Mouse (Mus musculus) layer of hippocampus, postnatal 36 days (tissue): ENCODE data around the gene Snx3. TPM values are rescaled to one million over a fixed set of nuclear protein-coding genes. Genes with fewer than 3 reads are reported as not detected.

Experiments
- DNase-seq, 2 experiments: peaks; one replicate each; pipeline ENCODE4 v3.0.0; 2022
- total RNA-seq, 2 experiments: library from RNA; stranded (reverse); gene quantifications; 2 replicates each; pipeline ENCODE4 v1.2.3; 2021

Snx3 gene
- total RNA-seq, 2 experiments from 2014 or later, result 204 to 217 TPM

DNA sequence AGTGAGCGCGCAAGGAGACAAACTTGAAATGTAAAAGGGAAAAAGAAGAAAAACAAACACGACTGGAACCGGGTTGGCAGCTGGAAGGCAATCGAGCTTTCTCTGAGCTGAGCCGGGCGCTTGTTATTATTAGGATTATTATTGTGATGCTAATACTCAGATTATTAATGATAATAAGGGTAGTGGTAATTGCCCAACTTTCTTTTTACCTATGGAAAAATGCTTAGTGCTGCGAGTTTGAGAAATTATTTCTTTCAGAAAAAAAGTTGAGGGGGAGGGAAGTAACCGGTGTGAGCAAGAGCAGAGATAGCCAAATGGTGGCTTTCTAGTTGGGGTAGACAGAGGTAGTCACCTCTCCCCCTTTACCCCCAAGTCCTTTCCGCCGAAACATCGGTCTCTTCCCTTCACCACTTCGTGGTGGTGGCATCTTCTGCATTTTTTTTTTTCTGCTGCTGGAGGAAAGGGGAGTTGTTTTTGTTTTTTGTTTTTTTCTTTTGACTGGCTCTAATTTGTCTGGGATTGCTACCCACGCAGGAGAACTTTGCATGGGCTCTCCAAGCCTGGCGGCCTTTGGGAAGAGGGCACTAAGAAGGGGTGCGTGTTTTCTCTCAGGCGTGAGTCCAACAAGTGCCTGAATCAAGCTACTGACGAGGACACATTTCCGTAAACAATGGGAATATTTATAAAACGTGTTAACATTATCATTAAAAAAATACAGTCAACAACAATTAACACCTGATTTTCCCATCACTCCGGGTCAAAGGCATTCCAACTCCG, 77.1 kb downstream of the Snx3 start:
- DNase-seq, result no peak

- no peak for DNase-seq
These were observed 77.8 kb downstream of the Snx3 start for GRCm38 (mm10) chr10:42579475-42580130.

GRCm38 (mm10) chr10:42580131-42580950, 78.5 kb downstream of the Snx3 start:
- no peak for DNase-seq

GRCm38 (mm10) chr10:42580951-42581277, 79.1 kb downstream of the Snx3 start:
- no peak for DNase-seq

- no peak for DNase-seq
These were observed 80.1 kb downstream of the Snx3 start for GRCm38 (mm10) chr10:42581694-42582565.

DNA sequence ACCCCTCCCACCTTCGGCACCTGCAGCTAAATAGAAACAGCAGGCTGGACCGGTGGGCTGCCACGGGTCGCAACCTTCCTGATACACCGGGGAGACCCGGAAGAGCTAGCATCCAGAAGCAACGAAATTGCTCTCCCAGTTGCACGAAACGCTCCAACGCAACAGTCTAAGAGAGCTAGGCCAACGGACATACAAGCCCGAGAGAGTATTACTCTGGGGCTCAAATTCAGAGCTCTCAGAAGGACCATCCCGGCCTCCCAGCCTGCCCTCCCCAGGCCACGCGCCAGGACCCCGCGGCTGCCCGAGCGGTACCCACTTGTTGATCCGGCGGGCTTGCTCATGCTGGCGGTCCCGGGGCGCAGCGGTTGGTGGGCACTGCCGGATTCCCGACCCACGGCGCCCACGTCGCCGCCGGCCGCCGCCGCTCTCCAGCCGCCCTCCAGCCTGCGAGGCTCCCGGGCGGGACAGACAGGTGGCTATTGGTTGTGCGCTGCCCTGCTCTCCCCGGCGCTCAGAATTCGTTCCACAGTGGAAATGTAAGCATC, 80.8 kb downstream of the Snx3 start:
- DNase-seq, result no peak

- peak; percentile 71 to 73 for DNase-seq
These were observed 81.5 kb downstream of the Snx3 start, which contains the start of the genes Nr2e1 and Ostm1 for GRCm38 (mm10) chr10:42583157-42583872. TSS of gene Nr2e1 (minus strand) at chr10:42583632. TSS of gene Ostm1 (plus strand) at chr10:42583822.

GRCm38 (mm10) chr10:42583902-42584435, 82.1 kb downstream of the Snx3 start:
- DNase-seq, result peak in 1 of 2 experiments; percentile 41

GRCm38 (mm10) chr10:42584436-42584983, 82.7 kb downstream of the Snx3 start:
- no peak for DNase-seq

Other genes with a start within 250 kb of the Snx3 start
- gene Foxo3, start 225.3 kb upstream of the Snx3 start, total RNA-seq, result 10 to 100 TPM; 45.7 to 50.1 TPM
- gene Afg1l, start 23.5 kb upstream of the Snx3 start, total RNA-seq, result 10 to 100 TPM; 14.6 to 15.3 TPM
- gene Nr2e1, start 81.6 kb downstream of the Snx3 start, total RNA-seq, result 10 to 100 TPM; 14.1 TPM
- gene Ostm1, start 81.8 kb downstream of the Snx3 start, total RNA-seq, result 10 to 100 TPM; 55.7 to 57.0 TPM